Mouse (Mus musculus) heart, adult 8-10 months (tissue): ENCODE measurements around the gene Cd300lg. TPM values are rescaled to one million over a fixed set of nuclear protein-coding genes. Genes with fewer than 3 reads are reported as not detected.

Source experiments
- DNase-seq: peaks from one replicate; pipeline ENCODE4 v3.0.0; 2022; ENCODE audit warnings: low spot score
- total RNA-seq, 4 experiments: library from RNA; stranded (reverse); gene quantifications; 2 replicates each; pipeline ENCODE4 v1.2.4; 2022

Cd300lg gene
- total RNA-seq, 4 experiments from 2014 or later = 56.7 to 79.2 (median 64.0) TPM

GRCm38 (mm10) chr11:102051541-102051940 lies 10.2 kb downstream of the Cd300lg start:
- DNase-seq = peak; percentile 88

- peak; percentile 75 for DNase-seq
These were observed 10.6 kb downstream of the Cd300lg start for GRCm38 (mm10) chr11:102051954-102052353.

GRCm38 (mm10) chr11:102052697-102053096 lies 11.4 kb downstream of the Cd300lg start:
- no peak for DNase-seq

- DNase-seq = peak; percentile 79
These were observed 11.9 kb downstream of the Cd300lg start for GRCm38 (mm10) chr11:102053183-102053582.

GRCm38 (mm10) chr11:102053847-102054246 lies 12.5 kb downstream of the Cd300lg start:
- DNase-seq = no peak

- peak; percentile 83 for DNase-seq
These were observed 20.1 kb downstream of the Cd300lg start for GRCm38 (mm10) chr11:102061236-102061940.

- DNase-seq = no peak
These were observed 20.7 kb downstream of the Cd300lg start for GRCm38 (mm10) chr11:102061941-102062473.

GRCm38 (mm10) chr11:102063076-102063475 lies 21.8 kb downstream of the Cd300lg start:
- no peak for DNase-seq

GRCm38 (mm10) chr11:102068969-102069368 lies 27.7 kb downstream of the Cd300lg start:
- DNase-seq = no peak

GRCm38 (mm10) chr11:102069633-102070032 lies 28.3 kb downstream of the Cd300lg start:
- no peak for DNase-seq

- DNase-seq = no peak
These were observed 29.1 kb downstream of the Cd300lg start for GRCm38 (mm10) chr11:102070426-102070825.

- no peak for DNase-seq
These were observed 31.4 kb downstream of the Cd300lg start for GRCm38 (mm10) chr11:102072729-102073128.

- DNase-seq = no peak
These were observed 32.4 kb downstream of the Cd300lg start for GRCm38 (mm10) chr11:102073722-102074121.

- no peak for DNase-seq
These were observed 41.0 kb downstream of the Cd300lg start for GRCm38 (mm10) chr11:102082322-102082721.

GRCm38 (mm10) chr11:102083193-102083592 lies 41.9 kb downstream of the Cd300lg start:
- no peak for DNase-seq

- DNase-seq = no peak
These were observed 42.9 kb downstream of the Cd300lg start for GRCm38 (mm10) chr11:102084159-102084558.

- DNase-seq = no peak
These were observed 45.0 kb downstream of the Cd300lg start for GRCm38 (mm10) chr11:102086331-102086730.

GRCm38 (mm10) chr11:102087081-102087751 lies 45.9 kb downstream of the Cd300lg start:
- DNase-seq = peak; percentile 41

GRCm38 (mm10) chr11:102087931-102088898 lies 46.9 kb downstream of the Cd300lg start, which contains the start of gene Mpp2:
Gene Mpp2, minus strand, starts transcription at chr11:102088515.
- peak; percentile 74 for DNase-seq

- DNase-seq = peak; percentile 55
These were observed 47.9 kb downstream of the Cd300lg start for GRCm38 (mm10) chr11:102089088-102089808.

GRCm38 (mm10) chr11:102095676-102096075 lies 54.4 kb downstream of the Cd300lg start:
- DNase-seq = no peak
